Mouse (Mus musculus) neural tube, embryonic 15.5 days (tissue): ENCODE data around the gene Ebf1. TPM values are rescaled to one million over a fixed set of nuclear protein-coding genes. Genes with fewer than 3 reads are reported as not detected.

ENCODE experiments used
- ATAC-seq: fragments of 200-750 bp; cut with Nextera tagmentation; 2 replicates; pipeline ENCODE4 v1.8.0; 2017; ENCODE audit warnings: mild to moderate bottlenecking, moderate TSS enrichment, moderate library complexity; ENCODE audit not compliant: low FRiP score
- H3K27ac ChIP-seq: fragments of 300-500 bp; sonication (generic); replicated peaks from 2 replicates; pipeline ENCODE4 v1.5.1; 2015; ENCODE audit warnings: mild to moderate bottlenecking, inconsistent platforms
- H3K27me3 ChIP-seq: fragments of 300-500 bp; sonication (generic); replicated peaks from 2 replicates; pipeline ENCODE4 v1.6.1; 2015; ENCODE audit warnings: inconsistent platforms
- H3K36me3 ChIP-seq: fragments of 300-500 bp; sonication (generic); 2 replicates; pipeline ENCODE4 v1.6.1; 2015; ENCODE audit warnings: inconsistent platforms
- H3K4me1 ChIP-seq: fragments of 300-500 bp; sonication (generic); 2 replicates; pipeline ENCODE4 v1.6.1; 2015; ENCODE audit warnings: inconsistent platforms
- H3K4me2 ChIP-seq: fragments of 300-500 bp; sonication (generic); 2 replicates; pipeline ENCODE4 v1.6.1; 2015; ENCODE audit warnings: inconsistent platforms, mild to moderate bottlenecking, moderate library complexity
- H3K4me3 ChIP-seq: fragments of 300-500 bp; sonication (generic); replicated peaks from 2 replicates; pipeline ENCODE4 v1.5.1; 2015; ENCODE audit warnings: mild to moderate bottlenecking, inconsistent platforms
- H3K9ac ChIP-seq: fragments of 300-500 bp; sonication (generic); replicated peaks from 2 replicates; pipeline ENCODE4 v1.6.1; 2015; ENCODE audit warnings: mild to moderate bottlenecking, inconsistent platforms
- H3K9me3 ChIP-seq: fragments of 300-500 bp; sonication (generic); replicated peaks from 2 replicates; pipeline ENCODE4 v1.6.1; 2016; ENCODE audit warnings: inconsistent platforms
- WGBS: fragments of 180-500 bp; shearing (Covaris S2); methylation state at CpG from one replicate; pipeline ENCODE4 v1.1.7; 2015; ENCODE audit warnings: mixed read lengths; 5-methylcytosine and 5-hydroxymethylcytosine counted together
- polyA plus RNA-seq: library from polyadenylated mRNA; unstranded; fragments of >200 nt; fragmentation: Nextera tagmentation; extraction: Ambion mirVana; gene quantifications from 2 replicates; pipeline ENCODE4 v1.2.1, GENCODE M21; 2015

Ebf1 gene
- polyA plus RNA-seq, 1 experiment from 2014 or later: 168 TPM

GRCm38 (mm10) chr11:44749309-44749708 lies 132.2 kb downstream of the Ebf1 start:
- peak; percentile 68 for ATAC-seq
- WGBS: 38% methylated on average over 3 of the region's 3 CpGs

GRCm38 (mm10) chr11:44754336-44754735 lies 137.2 kb downstream of the Ebf1 start:
- peaks cover 10% of the 10 kb centered on the region; the same call in 1 of the 2 replicates for H3K4me1 ChIP-seq
- no peaks in the 10 kb centered on the region for H3K27me3 ChIP-seq
- no peaks in the 10 kb centered on the region for H3K36me3 ChIP-seq
- 79% methylated on average over 4 of the region's 4 CpGs for WGBS
- no peak overlapping the region for H3K27ac ChIP-seq
- H3K4me3 ChIP-seq: no peak overlapping the region
- ATAC-seq: no peak
- no peak overlapping the region for H3K9ac ChIP-seq
- H3K9me3 ChIP-seq: no peaks in the 10 kb centered on the region
- no peak overlapping the region for H3K4me2 ChIP-seq

More at GRCm38 (mm10) chr11:44749309-44749708, 132.2 kb downstream of the Ebf1 start:
- Histone ChIP-seq H3K27me3 (no peaks in the 10 kb centered on the region), H3K4me2 (no peak overlapping the region), H3K36me3 (no peaks in the 10 kb centered on the region), H3K4me1 (peaks cover 31% of the 10 kb centered on the region), H3K4me3 (no peak overlapping the region), H3K27ac (no peak overlapping the region), H3K9ac (no peak overlapping the region), H3K9me3 (no peaks in the 10 kb centered on the region)

GRCm38 (mm10) chr11:44756321-44756720 lies 139.2 kb downstream of the Ebf1 start:
- no peak for ATAC-seq
- no peaks in the 10 kb centered on the region for H3K36me3 ChIP-seq
- no peak overlapping the region for H3K9ac ChIP-seq
- H3K4me2 ChIP-seq: no peak overlapping the region
- H3K27me3 ChIP-seq: no peaks in the 10 kb centered on the region
- no peaks in the 10 kb centered on the region for H3K9me3 ChIP-seq
- peaks cover 7% of the 10 kb centered on the region for H3K4me1 ChIP-seq
- no peak overlapping the region for H3K27ac ChIP-seq
- no peak overlapping the region for H3K4me3 ChIP-seq
- 90% methylated on average over 7 of the region's 7 CpGs for WGBS

- Histone ChIP-seq H3K4me2 (no peak overlapping the region), H3K27ac (no peak overlapping the region), H3K4me1 (peaks cover 14% of the 10 kb centered on the region), H3K27me3 (no peaks in the 10 kb centered on the region), H3K4me3 (no peak overlapping the region), H3K9me3 (no peaks in the 10 kb centered on the region), H3K36me3 (no peaks in the 10 kb centered on the region), H3K9ac (no peak overlapping the region)
- WGBS: 77% methylated on average over 4 of the region's 4 CpGs
- no peak for ATAC-seq
Observed at GRCm38 (mm10) chr11:44758857-44759256, 141.7 kb downstream of the Ebf1 start.

GRCm38 (mm10) chr11:44761128-44761996 lies 144.2 kb downstream of the Ebf1 start:
- Histone ChIP-seq H3K27me3 (no peaks in the 10 kb centered on the region), H3K4me1 (peaks cover 29% of the 10 kb centered on the region), H3K36me3 (no peaks in the 10 kb centered on the region), H3K9me3 (no peaks in the 10 kb centered on the region), H3K9ac (no peak overlapping the region), H3K4me3 (no peak overlapping the region), H3K4me2 (peak overlapping the region; percentile 34), H3K27ac (0 out of 2 replicates have a peak overlapping the region, but pooled peaks have one; percentile 8)
- ATAC-seq: no peak
- WGBS: 11% methylated on average over 20 of the region's 20 CpGs

GRCm38 (mm10) chr11:44763992-44764835 lies 147.1 kb downstream of the Ebf1 start:
- H3K36me3 ChIP-seq: no peaks in the 10 kb centered on the region
- no peaks in the 10 kb centered on the region for H3K27me3 ChIP-seq
- H3K4me1 ChIP-seq: peaks cover 37% of the 10 kb centered on the region
- H3K9ac ChIP-seq: no peak overlapping the region
- H3K4me3 ChIP-seq: no peak overlapping the region
- H3K27ac ChIP-seq: no peak overlapping the region
- H3K9me3 ChIP-seq: no peaks in the 10 kb centered on the region
- H3K4me2 ChIP-seq: no peak overlapping the region
- ATAC-seq: no peak
- 72% methylated on average over 7 of the region's 7 CpGs for WGBS

- no peak overlapping the region for H3K27ac ChIP-seq
- no peak for ATAC-seq
- no peak overlapping the region for H3K4me2 ChIP-seq
- no peaks in the 10 kb centered on the region for H3K9me3 ChIP-seq
- H3K4me1 ChIP-seq: peaks cover 37% of the 10 kb centered on the region
- WGBS: 58% methylated on average over 11 of the region's 11 CpGs
- no peak overlapping the region for H3K4me3 ChIP-seq
- H3K9ac ChIP-seq: no peak overlapping the region
- H3K36me3 ChIP-seq: no peaks in the 10 kb centered on the region
- no peaks in the 10 kb centered on the region for H3K27me3 ChIP-seq
Observed at GRCm38 (mm10) chr11:44764988-44765387, 147.9 kb downstream of the Ebf1 start.

- no peak for ATAC-seq
- Histone ChIP-seq H3K9me3 (no peaks in the 10 kb centered on the region), H3K27ac (no peak overlapping the region), H3K9ac (no peak overlapping the region), H3K4me3 (no peak overlapping the region), H3K36me3 (no peaks in the 10 kb centered on the region), H3K4me1 (peaks cover 40% of the 10 kb centered on the region), H3K27me3 (no peaks in the 10 kb centered on the region), H3K4me2 (no peak overlapping the region)
- 38% methylated on average over 5 of the region's 5 CpGs for WGBS
Observed at GRCm38 (mm10) chr11:44766246-44766645, 149.1 kb downstream of the Ebf1 start.

- H3K4me2 ChIP-seq: no peak overlapping the region
- H3K4me3 ChIP-seq: no peak overlapping the region
- WGBS: 13% methylated on average over 3 of the region's 3 CpGs
- no peaks in the 10 kb centered on the region for H3K36me3 ChIP-seq
- H3K4me1 ChIP-seq: peaks cover 35% of the 10 kb centered on the region
- H3K9me3 ChIP-seq: no peaks in the 10 kb centered on the region
- H3K27ac ChIP-seq: no peak overlapping the region; the same call in 1 of the 2 replicates
- ATAC-seq: no peak
- H3K27me3 ChIP-seq: no peaks in the 10 kb centered on the region
- no peak overlapping the region for H3K9ac ChIP-seq
Observed at GRCm38 (mm10) chr11:44767322-44767721, 150.2 kb downstream of the Ebf1 start.

- no peaks in the 10 kb centered on the region for H3K36me3 ChIP-seq
- no peaks in the 10 kb centered on the region for H3K27me3 ChIP-seq
- H3K27ac ChIP-seq: 0 out of 2 replicates have a peak overlapping the region, but pooled peaks have one; percentile 6
- H3K4me2 ChIP-seq: no peak overlapping the region
- WGBS: 33% methylated on average over 5 of the region's 5 CpGs
- H3K4me1 ChIP-seq: peaks cover 38% of the 10 kb centered on the region
- no peak overlapping the region for H3K9ac ChIP-seq
- no peaks in the 10 kb centered on the region for H3K9me3 ChIP-seq
- H3K4me3 ChIP-seq: no peak overlapping the region
- ATAC-seq: no peak
Observed at GRCm38 (mm10) chr11:44768346-44768745, 151.2 kb downstream of the Ebf1 start.

GRCm38 (mm10) chr11:44770989-44771564 lies 154.0 kb downstream of the Ebf1 start:
- H3K9me3 ChIP-seq: no peaks in the 10 kb centered on the region
- WGBS: 79% methylated on average over 11 of the region's 11 CpGs
- no peak overlapping the region for H3K4me3 ChIP-seq
- H3K4me1 ChIP-seq: peaks cover 30% of the 10 kb centered on the region
- ATAC-seq: no peak
- no peaks in the 10 kb centered on the region for H3K36me3 ChIP-seq
- no peak overlapping the region for H3K9ac ChIP-seq
- no peak overlapping the region for H3K27ac ChIP-seq
- no peaks in the 10 kb centered on the region for H3K27me3 ChIP-seq
- no peak overlapping the region for H3K4me2 ChIP-seq
